Mouse (Mus musculus): ENCODE results near the gene Lce1d. TPM values are rescaled to one million over a fixed set of nuclear protein-coding genes. Genes with fewer than 3 reads are reported as not detected.

Lce1d gene
- polyA plus RNA-seq, 1 experiment from 2014 or later, result not detected

DNA sequence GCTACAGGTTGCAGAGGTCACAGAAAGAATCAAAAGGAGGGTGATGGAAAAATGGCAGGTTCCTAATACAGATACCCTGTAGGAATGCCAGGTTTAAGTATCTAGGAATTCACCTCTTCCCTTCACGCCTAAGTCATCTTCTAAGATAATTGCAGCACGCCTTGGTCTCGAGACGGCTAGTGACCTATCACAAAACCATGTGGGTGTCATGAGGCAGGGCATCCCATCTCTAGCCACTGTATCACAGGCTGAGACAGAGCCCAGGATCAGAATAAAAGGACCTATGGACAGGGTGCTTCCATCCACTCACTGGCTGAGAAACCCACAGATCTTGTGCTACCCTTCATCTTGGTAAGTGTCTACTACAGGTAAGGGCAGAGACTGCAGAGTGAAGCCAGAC lies 8.1 kb downstream of the Lce1d start, which contains the start of gene Lce1c:
TSS of gene Lce1c (plus strand) at position 301 of the 400 bp plus-strand sequence.
- Histone ChIP-seq H3K27ac (replicated peaks; ENCODE audit: low read depth, low read length) (no peak within 1 kb of the TSS), H3K4me3 (ENCODE audit: low read depth, low read length) (no peak within 1 kb of the TSS), H3K4me1 (ENCODE audit: control insufficient read depth, insufficient read depth, low read length) (no peaks in the 10 kb centered on the region), H3K9ac (replicated peaks; ENCODE audit: low read length) (no peak within 1 kb of the TSS), H3K27me3 (ENCODE audit: control insufficient read depth, insufficient read depth, low read length) (no peaks in the 10 kb centered on the region), H3K4me2 (ENCODE audit: low read depth, low read length) (no peak within 1 kb of the TSS), H3K9me3 (replicated peaks; ENCODE audit: control insufficient read depth, low read length) (no peaks in the 10 kb centered on the region), H3K36me3 (replicated peaks; ENCODE audit: control insufficient read depth, insufficient read depth, low read depth, low read length) (no peaks in the 10 kb centered on the region)
- ATAC-seq (replicated peaks; ENCODE audit: insufficient number of reproducible peaks, low FRiP score, low TSS enrichment, low read depth) (no peak), DNase-seq (ENCODE audit: low spot score) (no peak)
- WGBS, result 89% methylated on average over 4 of the region's 4 CpGs

DNA sequence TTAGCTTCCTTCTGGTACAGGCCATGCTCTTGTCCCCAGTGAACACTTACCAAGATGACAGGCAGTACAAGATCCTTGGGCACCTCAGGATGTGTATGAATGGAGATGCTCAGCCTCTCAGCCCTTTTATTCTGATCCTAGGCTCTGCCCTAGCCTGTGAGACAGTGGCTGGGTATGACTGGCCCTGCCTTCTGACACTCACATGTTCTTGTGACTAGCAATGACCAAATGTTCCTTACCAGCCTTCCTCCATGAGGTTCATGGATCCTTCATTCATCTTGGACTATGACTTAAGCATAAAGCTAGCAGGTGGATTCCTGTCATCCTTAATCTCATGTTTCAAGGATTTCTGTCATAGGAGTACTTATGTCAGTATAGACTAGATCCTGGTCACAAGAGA lies 16.8 kb downstream of the Lce1d start, which contains the start of gene Lce1a2:
TSS of gene Lce1a2 (minus strand) at position 101 of the 400 bp plus-strand sequence.
- H3K27ac ChIP-seq (replicated peaks; ENCODE audit: low read depth, low read length), result no peak within 1 kb of the TSS
- no peaks in the 10 kb centered on the region for H3K36me3 ChIP-seq (replicated peaks; ENCODE audit: control insufficient read depth, insufficient read depth, low read depth, low read length)
- ATAC-seq (replicated peaks; ENCODE audit: insufficient number of reproducible peaks, low FRiP score, low TSS enrichment, low read depth), result no peak
- no peak within 1 kb of the TSS for H3K4me2 ChIP-seq (ENCODE audit: low read depth, low read length)
- no peak for DNase-seq (ENCODE audit: low spot score)
- H3K9ac ChIP-seq (replicated peaks; ENCODE audit: low read length), result no peak within 1 kb of the TSS
- H3K4me1 ChIP-seq (ENCODE audit: control insufficient read depth, insufficient read depth, low read length), result no peaks in the 10 kb centered on the region
- no peaks in the 10 kb centered on the region for H3K27me3 ChIP-seq (ENCODE audit: control insufficient read depth, insufficient read depth, low read length)
- H3K9me3 ChIP-seq (replicated peaks; ENCODE audit: control insufficient read depth, low read length), result no peaks in the 10 kb centered on the region
- no peak within 1 kb of the TSS for H3K4me3 ChIP-seq (ENCODE audit: low read depth, low read length)

DNA sequence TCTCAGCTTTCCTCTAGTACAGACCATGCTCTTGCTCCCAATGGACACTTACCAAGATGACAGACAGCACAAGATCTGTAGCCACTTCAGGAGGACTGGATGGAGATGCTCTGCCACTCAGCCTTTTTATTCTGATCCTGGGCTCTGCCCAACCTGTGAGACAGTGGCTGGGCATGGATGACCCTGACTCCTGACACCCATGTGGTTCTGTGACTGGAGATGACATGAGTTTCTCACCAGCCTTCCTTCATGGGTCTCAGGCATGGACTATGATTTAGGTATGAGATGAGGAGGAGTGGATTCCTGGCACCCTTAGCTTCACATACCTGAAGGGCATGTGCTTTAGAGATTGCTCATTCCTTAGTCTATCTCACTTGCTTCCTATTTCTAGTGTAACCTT lies 30.2 kb downstream of the Lce1d start, which contains the start of gene Lce1b:
TSS of gene Lce1b (minus strand) at position 101 of the 400 bp plus-strand sequence.
- H3K4me2 ChIP-seq (ENCODE audit: low read depth, low read length), result no peak within 1 kb of the TSS
- DNase-seq (ENCODE audit: low spot score) (no peak), ATAC-seq (replicated peaks; ENCODE audit: insufficient number of reproducible peaks, low FRiP score, low TSS enrichment, low read depth) (no peak)
- H3K4me3 ChIP-seq (ENCODE audit: low read depth, low read length), result no peak within 1 kb of the TSS
- H3K27me3 ChIP-seq (ENCODE audit: control insufficient read depth, insufficient read depth, low read length), result no peaks in the 10 kb centered on the region
- no peaks in the 10 kb centered on the region for H3K9me3 ChIP-seq (replicated peaks; ENCODE audit: control insufficient read depth, low read length)
- no peaks in the 10 kb centered on the region for H3K36me3 ChIP-seq (replicated peaks; ENCODE audit: control insufficient read depth, insufficient read depth, low read depth, low read length)
- H3K27ac ChIP-seq (replicated peaks; ENCODE audit: low read depth, low read length), result no peak within 1 kb of the TSS
- no peaks in the 10 kb centered on the region for H3K4me1 ChIP-seq (ENCODE audit: control insufficient read depth, insufficient read depth, low read length)
- no peak within 1 kb of the TSS for H3K9ac ChIP-seq (replicated peaks; ENCODE audit: low read length)

DNA sequence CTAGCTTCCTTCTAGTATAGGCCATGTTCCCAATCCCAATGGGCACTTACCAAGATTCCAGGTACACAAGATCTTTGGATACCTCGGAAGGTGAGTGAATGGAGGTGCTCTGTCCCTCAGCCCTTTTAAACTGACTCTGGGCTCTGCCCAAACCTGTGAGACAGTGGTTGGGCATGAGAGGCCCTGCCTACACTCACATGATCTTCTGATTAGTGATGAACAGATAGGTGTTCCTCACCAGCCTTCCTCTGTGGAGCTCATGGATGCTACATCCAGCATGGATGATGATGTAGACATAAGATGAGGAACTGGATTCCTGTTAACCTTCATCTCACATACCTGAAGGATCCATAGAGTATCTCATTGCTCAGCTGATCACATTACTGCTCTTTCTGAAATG lies 38.8 kb downstream of the Lce1d start, which contains the start of gene Lce1a1:
TSS of gene Lce1a1 (minus strand) at position 101 of the 400 bp plus-strand sequence.
- DNase-seq (ENCODE audit: low spot score), result no peak
- Histone ChIP-seq H3K27ac (replicated peaks; ENCODE audit: low read depth, low read length) (no peak within 1 kb of the TSS), H3K36me3 (replicated peaks; ENCODE audit: control insufficient read depth, insufficient read depth, low read depth, low read length) (no peaks in the 10 kb centered on the region), H3K9ac (replicated peaks; ENCODE audit: low read length) (no peak within 1 kb of the TSS), H3K4me3 (ENCODE audit: low read depth, low read length) (no peak within 1 kb of the TSS), H3K4me2 (ENCODE audit: low read depth, low read length) (no peak within 1 kb of the TSS), H3K9me3 (replicated peaks; ENCODE audit: control insufficient read depth, low read length) (no peaks in the 10 kb centered on the region), H3K4me1 (ENCODE audit: control insufficient read depth, insufficient read depth, low read length) (no peaks in the 10 kb centered on the region), H3K27me3 (ENCODE audit: control insufficient read depth, insufficient read depth, low read length) (no peaks in the 10 kb centered on the region)
- no peak for ATAC-seq (replicated peaks; ENCODE audit: insufficient number of reproducible peaks, low FRiP score, low TSS enrichment, low read depth)
- 76% methylated on average over 1 of the region's 1 CpGs for WGBS

DNA sequence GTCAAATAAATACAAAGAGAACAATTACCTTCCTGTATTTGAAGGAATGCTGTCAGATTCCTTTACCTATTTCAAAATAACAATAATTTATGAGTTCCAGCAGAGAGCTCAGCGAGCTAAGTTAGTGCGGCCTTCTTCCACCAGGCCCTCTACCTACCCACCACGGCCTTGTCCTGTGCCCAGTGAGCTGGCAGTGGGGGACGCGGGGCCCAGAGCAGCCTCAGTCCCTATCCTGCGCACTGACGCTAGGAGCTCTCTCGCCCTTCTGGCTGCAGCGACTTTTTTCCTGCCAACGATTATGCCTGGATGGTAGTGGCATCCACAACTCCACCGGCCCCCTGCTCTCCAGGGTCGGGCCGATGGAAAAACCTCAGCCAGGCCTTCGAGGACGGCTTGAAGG lies 47.2 kb downstream of the Lce1d start:
- Histone ChIP-seq H3K27me3 (ENCODE audit: control insufficient read depth, insufficient read depth, low read length) (no peaks in the 10 kb centered on the region), H3K4me2 (ENCODE audit: low read depth, low read length) (no peak overlapping the region), H3K27ac (replicated peaks; ENCODE audit: low read depth, low read length) (no peak overlapping the region), H3K9ac (replicated peaks; ENCODE audit: low read length) (no peak overlapping the region), H3K36me3 (replicated peaks; ENCODE audit: control insufficient read depth, insufficient read depth, low read depth, low read length) (no peaks in the 10 kb centered on the region), H3K9me3 (replicated peaks; ENCODE audit: control insufficient read depth, low read length) (no peaks in the 10 kb centered on the region), H3K4me3 (ENCODE audit: low read depth, low read length) (no peak overlapping the region), H3K4me1 (ENCODE audit: control insufficient read depth, insufficient read depth, low read length) (no peaks in the 10 kb centered on the region)
- DNase-seq (ENCODE audit: low spot score), result no peak
- WGBS, result 92% methylated on average over 15 of the region's 15 CpGs
- ATAC-seq (replicated peaks; ENCODE audit: insufficient number of reproducible peaks, low FRiP score, low TSS enrichment, low read depth), result no peak

DNA sequence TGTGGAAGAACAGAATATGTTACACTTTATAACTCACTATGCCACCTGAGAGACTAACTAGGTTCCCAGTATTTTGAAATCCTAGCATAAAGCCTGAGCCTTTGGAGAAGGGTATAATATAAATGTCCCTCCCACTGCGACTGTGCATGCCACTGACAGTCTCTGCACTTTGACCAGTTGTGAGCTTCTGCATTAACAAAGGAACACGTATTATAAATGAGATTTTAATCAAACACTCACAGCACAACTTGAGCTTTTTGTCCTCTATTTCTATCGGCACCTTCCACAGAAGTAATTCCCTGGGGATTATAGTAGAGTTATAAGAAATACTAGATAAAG lies 48.4 kb downstream of the Lce1d start:
- Histone ChIP-seq H3K27ac (replicated peaks; ENCODE audit: low read depth, low read length) (no peak overlapping the region), H3K4me2 (ENCODE audit: low read depth, low read length) (no peak overlapping the region), H3K9me3 (replicated peaks; ENCODE audit: control insufficient read depth, low read length) (no peaks in the 10 kb centered on the region), H3K4me1 (ENCODE audit: control insufficient read depth, insufficient read depth, low read length) (no peaks in the 10 kb centered on the region), H3K9ac (replicated peaks; ENCODE audit: low read length) (no peak overlapping the region), H3K36me3 (replicated peaks; ENCODE audit: control insufficient read depth, insufficient read depth, low read depth, low read length) (no peaks in the 10 kb centered on the region), H3K4me3 (ENCODE audit: low read depth, low read length) (no peak overlapping the region), H3K27me3 (ENCODE audit: control insufficient read depth, insufficient read depth, low read length) (no peaks in the 10 kb centered on the region)
- no peak for DNase-seq (ENCODE audit: low spot score)
- no peak for ATAC-seq (replicated peaks; ENCODE audit: insufficient number of reproducible peaks, low FRiP score, low TSS enrichment, low read depth)
- 81% methylated on average over 3 of the region's 3 CpGs for WGBS

DNA sequence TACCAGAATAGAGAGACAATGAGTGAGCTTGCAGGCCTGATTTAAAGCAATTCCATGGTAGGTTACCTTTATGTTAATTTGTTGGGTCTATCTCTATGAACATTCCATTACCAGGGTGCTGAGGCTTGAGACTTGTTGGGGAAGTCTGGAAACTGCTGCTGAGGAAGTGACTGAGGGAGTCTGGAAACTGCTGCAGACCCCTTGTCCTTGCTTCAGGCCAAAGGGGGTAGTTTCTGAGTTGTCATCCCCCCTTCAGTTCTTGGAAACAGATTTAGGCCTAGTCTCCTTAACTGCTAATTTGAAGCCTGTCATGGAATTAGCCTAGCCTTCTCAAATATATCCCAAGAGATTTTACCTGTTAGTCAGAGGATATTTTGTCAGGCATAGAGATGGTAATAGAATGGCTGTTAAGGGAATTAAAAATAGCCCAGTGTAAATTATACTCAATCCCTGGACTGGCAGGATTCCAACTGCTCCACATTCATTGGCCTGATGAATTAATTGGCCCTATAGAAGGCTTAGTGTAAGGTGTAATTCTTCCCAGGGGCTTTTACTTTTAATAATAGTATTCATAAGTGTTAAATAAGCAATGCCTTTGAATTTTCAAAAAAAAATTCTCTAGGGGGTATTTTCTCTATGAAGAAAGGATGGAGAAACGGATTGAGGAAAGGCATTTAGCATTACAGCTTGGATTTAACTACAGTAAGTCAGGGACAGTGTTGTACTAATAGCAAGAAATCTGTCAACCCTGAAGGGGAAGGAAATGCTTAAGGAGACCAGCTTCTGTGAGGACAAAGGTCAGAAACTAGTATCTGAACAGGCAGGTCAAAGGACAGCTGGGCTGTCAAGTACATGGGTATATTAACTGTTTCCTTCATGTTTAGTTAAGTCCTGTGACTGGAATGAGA lies 49.0 kb downstream of the Lce1d start:
- no peak overlapping the region for H3K9ac ChIP-seq (replicated peaks; ENCODE audit: low read length)

More for the DNA sequence above, 49.0 kb downstream of the Lce1d start:
- Histone ChIP-seq H3K9me3 (replicated peaks; ENCODE audit: control insufficient read depth, low read length) (no peaks in the 10 kb centered on the region), H3K27ac (replicated peaks; ENCODE audit: low read depth, low read length) (no peak overlapping the region), H3K4me1 (ENCODE audit: control insufficient read depth, insufficient read depth, low read length) (no peaks in the 10 kb centered on the region), H3K4me3 (ENCODE audit: low read depth, low read length) (no peak overlapping the region), H3K27me3 (ENCODE audit: control insufficient read depth, insufficient read depth, low read length) (no peaks in the 10 kb centered on the region), H3K4me2 (ENCODE audit: low read depth, low read length) (no peak overlapping the region), H3K36me3 (replicated peaks; ENCODE audit: control insufficient read depth, insufficient read depth, low read depth, low read length) (no peaks in the 10 kb centered on the region)
- WGBS, result 42% methylated on average over 1 of the region's 1 CpGs
- ATAC-seq (replicated peaks; ENCODE audit: insufficient number of reproducible peaks, low FRiP score, low TSS enrichment, low read depth) (no peak), DNase-seq (ENCODE audit: low spot score) (no peak)
